Mouse (Mus musculus): ENCODE results near the gene Fgg.

DNA sequence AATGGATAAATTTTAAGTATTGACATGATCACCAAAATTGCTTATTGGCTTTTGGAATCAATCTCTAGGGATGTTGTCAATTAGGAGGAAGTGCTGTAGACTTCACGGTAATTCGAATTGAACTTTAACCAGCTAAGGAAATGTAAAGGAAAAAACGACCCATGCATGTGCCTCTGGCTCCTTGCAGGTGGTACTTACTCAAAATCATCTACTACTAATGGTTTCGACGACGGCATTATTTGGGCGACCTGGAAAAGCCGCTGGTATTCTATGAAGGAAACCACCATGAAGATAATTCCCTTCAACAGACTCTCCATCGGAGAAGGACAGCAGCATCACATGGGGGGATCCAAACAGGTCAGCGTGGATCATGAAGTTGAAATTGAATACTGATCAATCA, 6.4 kb downstream of the Fgg start:
- TF ChIP-seq POLR2A (IDR thresholded peaks at IDR 0.05; ENCODE audit: low read depth, low read length), result no peak
- no peak for TF ChIP-seq CTCF (IDR thresholded peaks at IDR 0.05; ENCODE audit: extremely low read depth, insufficient read length, insufficient replicate concordance, low read depth, low read length)

Data from small intestine, adult 2 months (tissue).